Mouse (Mus musculus) erythroid progenitor cell, adult 5-6 weeks (primary cell): ENCODE results near the gene Ang4. TPM values are rescaled to one million over a fixed set of nuclear protein-coding genes. Genes with fewer than 3 reads are reported as not detected.
A peak's percentile ranks its signal among the peaks of the same experiment; 100 is the strongest.

Experiments used
- ATAC-seq: replicated peaks from 2 replicates; pipeline ENCODE4 v1.8.0; 2016; ENCODE audit warnings: moderate number of reproducible peaks, mild to moderate bottlenecking, moderate TSS enrichment, inconsistent platforms; ENCODE audit not compliant: poor library complexity, low FRiP score, severe bottlenecking
- total RNA-seq, 2 experiments: library from RNA; stranded (forward) in 1 of 2; stranded (reverse) in 1 of 2; fragments of 150-400 nt in 1 of 2; fragments of 186-747, 209-891 nt in 1 of 2; gene quantifications; 2 replicates each; pipeline versions ENCODE4 v1.2.3 to v1.2.4; 2015 to 2017; ENCODE audit warnings: low replicate concordance in 2 of 2

The Ang4 gene
- not detected in 2 replicates for total RNA-seq (2015; ENCODE audit: low replicate concordance)
- total RNA-seq (2017; ENCODE audit: low replicate concordance): not detected in 2 replicates

DNA sequence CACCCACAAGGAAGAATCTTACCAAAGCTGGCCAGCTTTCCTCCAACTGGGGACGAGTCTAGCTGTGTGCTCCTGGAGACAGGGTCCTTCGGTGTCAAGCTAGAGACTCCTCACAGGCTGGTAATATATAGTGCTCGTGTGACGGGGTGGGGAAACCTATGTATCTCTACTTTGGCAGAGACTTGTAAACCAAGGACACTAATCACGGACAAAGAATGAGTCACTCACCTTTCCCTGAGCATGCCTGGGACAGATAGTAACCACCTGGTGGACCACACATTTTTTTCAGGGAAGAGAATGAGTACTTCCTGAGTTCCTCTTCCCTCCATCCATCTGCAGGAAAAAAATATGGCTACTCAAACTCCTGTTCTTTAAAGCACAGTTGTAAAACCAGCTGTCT, at the start of gene Ang4:
Gene Ang4 (minus strand): TSS at position 101 of the 400 bp plus-strand sequence.
- no peak for ATAC-seq

DNA sequence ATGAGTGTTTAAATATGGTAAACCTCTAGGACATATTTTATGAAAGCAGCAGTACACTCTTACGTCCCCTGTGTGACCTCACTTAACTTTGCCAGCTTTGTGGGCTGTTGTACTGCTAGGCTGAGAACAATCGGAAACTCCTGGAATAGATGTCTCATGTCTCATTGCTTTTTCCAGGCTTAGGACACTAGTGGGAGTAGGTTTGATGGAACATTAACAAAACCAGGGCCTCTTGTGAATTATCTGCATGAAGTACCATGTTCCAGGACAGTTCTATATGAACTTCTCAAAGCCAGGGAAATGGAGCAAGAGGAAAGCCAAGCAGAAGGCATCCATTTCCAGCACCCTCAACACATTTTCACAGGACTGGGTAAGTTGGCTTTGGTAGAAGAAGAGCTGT, 26.4 kb upstream of the Ang4 start, which contains the start of gene AY358078:
Gene AY358078 (plus strand): TSS at position 301 of the 400 bp plus-strand sequence.
- no peak for ATAC-seq

- ATAC-seq: no peak
These were observed 20.7 kb upstream of the Ang4 start for GRCm38 (mm10) chr14:51794106-51794505.

DNA sequence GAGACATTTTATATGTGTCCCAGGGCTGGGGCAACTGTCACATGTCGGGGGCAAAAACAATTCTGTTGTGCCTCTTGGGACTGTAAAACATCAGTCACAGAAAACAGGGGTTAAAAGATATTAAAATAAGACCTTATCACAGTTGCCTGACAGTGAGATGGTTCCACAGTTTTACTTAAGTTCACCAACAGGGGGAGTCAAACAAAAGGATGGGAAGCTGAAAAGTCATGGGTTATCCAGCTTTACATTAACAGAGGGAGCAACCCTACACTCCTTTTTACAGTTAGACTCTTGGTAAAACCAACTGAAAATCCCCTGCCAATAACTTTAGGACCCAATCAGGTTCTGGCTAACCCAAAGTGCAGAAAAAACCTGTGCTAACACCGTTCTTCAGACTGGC, 15.8 kb upstream of the Ang4 start:
- no peak for ATAC-seq

- no peak for ATAC-seq
These were observed 13.7 kb upstream of the Ang4 start for GRCm38 (mm10) chr14:51787061-51787460.

DNA sequence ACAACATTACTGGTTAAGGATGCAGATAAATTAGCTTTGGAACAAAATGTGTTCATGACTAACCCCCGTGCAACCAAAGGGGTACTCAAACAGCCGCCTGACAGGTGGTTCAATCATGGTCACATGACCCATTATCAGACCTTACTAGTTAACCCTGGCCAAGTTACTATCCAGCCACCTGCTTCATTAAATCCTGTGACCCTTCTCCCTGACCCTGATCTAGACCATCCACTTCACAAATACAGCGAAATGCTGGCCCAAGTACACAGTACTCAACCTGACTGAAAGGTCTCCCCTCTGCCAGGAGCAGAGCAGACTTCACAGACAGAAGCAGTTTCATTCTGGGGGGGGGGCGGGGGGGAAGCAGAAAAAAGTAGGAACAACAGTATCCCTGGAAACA, 12.9 kb upstream of the Ang4 start:
- no peak for ATAC-seq

DNA sequence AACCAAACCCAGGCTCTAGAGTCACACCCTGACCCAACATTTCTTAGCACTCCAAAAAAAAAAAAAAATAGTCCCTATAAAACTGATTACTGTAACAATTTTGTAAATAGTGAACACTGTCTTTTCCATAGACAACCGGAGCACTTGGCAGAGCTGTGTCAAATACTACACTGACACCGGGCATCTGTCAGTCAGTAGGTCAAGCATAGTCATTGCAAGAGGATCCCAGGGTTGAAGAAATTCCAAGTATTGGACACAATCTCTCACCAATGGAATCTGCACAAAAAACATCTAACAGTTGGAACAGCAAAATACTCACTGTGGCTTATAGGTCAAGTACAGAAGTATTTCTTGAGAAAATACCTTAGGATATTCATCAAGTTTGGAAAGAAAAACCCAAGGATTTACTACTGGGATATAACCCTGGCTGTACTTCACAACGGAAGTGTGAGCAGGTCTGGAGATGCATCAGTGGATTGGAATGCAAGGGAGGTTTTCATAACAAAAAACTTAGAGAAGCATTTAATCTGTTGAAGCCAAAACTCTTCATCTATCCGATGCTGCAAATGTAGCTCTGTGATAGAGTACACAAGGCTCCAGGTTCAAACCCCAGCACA, 5.6 kb upstream of the Ang4 start:
- ATAC-seq: no peak

DNA sequence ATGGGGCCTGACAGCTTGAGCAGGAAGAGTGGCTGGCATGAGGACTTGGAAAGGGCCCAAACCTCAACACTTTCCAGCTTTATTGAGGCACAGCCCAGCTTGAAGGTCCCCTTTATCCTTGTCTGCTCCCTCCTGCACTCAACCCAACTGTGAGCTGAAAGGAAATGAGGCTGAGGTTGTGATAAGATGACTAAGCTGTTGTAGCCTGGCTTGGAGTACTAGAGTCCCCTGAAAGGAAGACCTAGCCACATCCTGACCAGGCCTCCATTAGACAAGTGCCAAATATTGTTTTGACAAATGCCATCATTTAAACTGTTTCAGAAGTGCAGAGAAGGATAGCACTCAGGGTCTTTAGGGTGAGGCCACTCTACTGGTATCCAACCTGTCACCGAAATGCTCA, 4.4 kb upstream of the Ang4 start:
- ATAC-seq: no peak

GRCm38 (mm10) chr14:51771378-51771777, 2.0 kb downstream of the Ang4 start:
- peak; percentile 61; the same call in 1 of the 2 replicates for ATAC-seq

DNA sequence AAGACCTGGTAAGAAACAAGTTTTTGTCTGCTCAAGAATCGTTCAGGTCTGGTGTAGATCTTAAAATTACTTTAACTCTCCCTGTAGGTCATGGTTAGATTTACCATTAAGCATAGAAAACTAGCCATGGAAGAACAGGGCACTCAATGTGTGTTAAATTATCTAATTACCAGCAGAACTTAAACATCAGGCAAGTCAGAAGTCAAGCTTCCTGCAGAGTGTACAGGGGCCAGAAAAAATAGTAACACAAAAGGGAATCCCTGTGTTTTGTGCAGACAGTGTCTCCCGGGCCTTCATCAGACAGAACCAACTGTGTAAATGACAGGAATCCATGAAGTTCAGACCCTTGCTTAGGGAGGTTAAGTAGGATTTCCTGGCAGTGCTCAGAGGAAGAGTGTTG, 17.4 kb downstream of the Ang4 start:
- no peak for ATAC-seq

- no peak for ATAC-seq
These were observed 32.8 kb downstream of the Ang4 start for GRCm38 (mm10) chr14:51740347-51741170.

DNA sequence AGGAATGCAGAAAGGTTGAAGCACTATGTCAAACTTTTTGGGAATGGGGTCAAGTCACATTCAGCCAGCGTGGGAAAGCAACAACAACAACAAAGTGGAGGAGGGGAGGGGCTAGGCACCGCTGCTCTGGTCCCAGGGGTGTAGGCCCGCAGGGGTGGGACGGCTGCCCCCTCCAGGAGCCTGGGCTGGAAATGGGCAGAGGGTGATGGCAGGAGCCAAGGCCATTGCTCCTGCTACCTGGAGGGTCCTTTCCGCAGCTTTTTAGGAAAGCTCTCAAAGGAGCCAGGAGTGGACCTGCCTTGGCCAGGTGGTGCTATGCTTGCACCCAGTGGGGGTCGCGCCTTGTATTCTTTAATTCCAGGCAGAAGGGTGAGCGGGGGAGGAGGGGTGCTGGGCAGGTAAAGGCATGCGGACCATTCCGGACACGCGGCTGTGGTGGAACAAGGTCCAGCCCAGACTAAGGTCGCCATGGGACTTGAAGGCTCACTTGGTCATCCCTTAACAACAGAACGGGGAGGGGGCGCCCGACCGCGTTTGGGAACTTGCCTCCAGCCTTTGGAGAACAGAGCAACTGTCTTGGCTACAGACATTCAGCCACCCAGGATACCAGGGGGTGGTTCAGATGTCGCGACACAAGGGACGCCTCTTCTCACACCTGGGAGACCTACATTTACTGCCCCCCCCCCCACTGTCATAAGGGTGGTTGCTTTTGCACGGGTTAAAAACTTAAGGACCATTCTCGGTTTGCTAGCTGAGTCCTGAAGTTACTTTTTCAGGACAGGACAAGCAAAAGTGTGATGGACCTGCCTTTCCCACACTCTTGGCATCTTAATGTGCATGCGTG, 34.0 kb downstream of the Ang4 start:
- ATAC-seq: no peak

DNA sequence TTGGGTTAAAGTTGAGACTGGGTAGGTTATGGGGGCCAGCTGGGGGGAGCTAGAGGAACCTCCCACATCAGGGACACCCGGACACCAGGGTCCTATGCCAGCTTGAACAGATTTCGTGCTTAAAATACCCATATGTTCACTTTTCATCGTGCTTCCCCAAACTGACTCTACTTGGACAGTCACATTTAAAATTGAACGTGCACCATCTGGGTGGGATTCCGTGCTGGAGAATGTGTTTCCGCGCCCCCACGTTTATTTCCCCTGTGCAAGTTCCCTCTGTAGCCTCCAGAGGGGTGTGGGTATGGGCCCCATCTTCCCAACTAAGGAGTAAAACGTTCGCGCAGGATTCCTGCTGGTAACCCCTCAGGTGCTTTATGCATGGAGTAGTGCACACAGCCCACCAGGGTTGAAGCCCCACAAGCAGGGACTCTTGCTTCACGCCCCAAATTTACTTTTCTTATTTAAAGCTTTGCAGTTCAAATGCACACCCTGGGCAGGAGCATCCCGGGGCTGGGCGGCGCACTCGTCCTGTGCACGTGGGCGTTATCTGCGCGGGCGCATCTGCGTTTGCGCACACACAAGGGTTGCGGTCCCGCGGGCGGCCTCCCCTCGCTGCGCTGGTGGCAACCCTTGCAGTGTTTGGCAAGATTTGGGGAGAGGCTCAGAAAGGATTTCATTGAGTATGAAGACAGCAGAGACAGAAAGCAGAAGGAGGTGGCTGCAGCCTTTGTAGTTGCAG, 34.8 kb downstream of the Ang4 start:
- ATAC-seq: no peak

DNA sequence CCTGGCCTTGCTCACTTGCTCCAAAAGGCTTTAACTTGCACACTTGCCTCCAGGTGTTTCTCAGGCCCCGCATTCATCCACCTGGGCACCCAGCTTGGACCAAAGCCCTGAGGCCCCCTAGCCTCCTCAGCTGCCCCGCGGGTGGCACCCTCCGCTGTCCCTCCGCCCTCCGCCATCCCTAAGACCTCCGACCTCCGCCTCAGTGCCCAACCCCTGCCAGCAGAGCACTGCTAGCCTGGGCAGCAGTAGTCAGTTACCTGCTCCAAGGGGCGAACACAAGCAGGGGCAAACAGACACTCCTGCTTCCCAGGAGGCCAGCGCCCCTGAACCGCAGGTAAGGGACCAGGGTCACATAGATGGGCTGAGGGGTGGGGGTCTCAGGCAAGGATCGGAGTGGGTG, 35.4 kb downstream of the Ang4 start:
- no peak for ATAC-seq

GRCm38 (mm10) chr14:51717083-51717482, 56.3 kb downstream of the Ang4 start, which contains the start of gene Gm5800:
Gm5800 (minus strand) TSS chr14:51717183.
- ATAC-seq: no peak

Other genes starting within 250 kb of the Ang4 start
- not detected in 2 replicates for gene Gm5622, start 220.8 kb downstream of the Ang4 start, total RNA-seq (2015; ENCODE audit: low replicate concordance)
- not detected in 2 replicates for gene Gm5622, start 220.8 kb downstream of the Ang4 start, total RNA-seq (2017; ENCODE audit: low replicate concordance)
- not detected in 2 replicates for gene Gm17175, start 199.5 kb downstream of the Ang4 start, total RNA-seq (2015; ENCODE audit: low replicate concordance)
- gene Gm17175, start 199.5 kb downstream of the Ang4 start, total RNA-seq (2017; ENCODE audit: low replicate concordance): not detected in 2 replicates
- gene Gm17174, start 181.5 kb downstream of the Ang4 start, total RNA-seq (2015; ENCODE audit: low replicate concordance): not detected in 2 replicates
- gene Gm17174, start 181.5 kb downstream of the Ang4 start, total RNA-seq (2017; ENCODE audit: low replicate concordance): not detected in 2 replicates
- gene Gm17078, start 162.3 kb downstream of the Ang4 start, total RNA-seq (2015; ENCODE audit: low replicate concordance): not detected in 2 replicates
- gene Gm17078, start 162.3 kb downstream of the Ang4 start, total RNA-seq (2017; ENCODE audit: low replicate concordance): not detected in 2 replicates
- gene Gm4181, start 137.9 kb downstream of the Ang4 start, total RNA-seq (2015; ENCODE audit: low replicate concordance): not detected in 2 replicates
- gene Gm4181, start 137.9 kb downstream of the Ang4 start, total RNA-seq (2017; ENCODE audit: low replicate concordance): not detected in 2 replicates
- gene Gm17079, start 78.1 kb downstream of the Ang4 start, total RNA-seq (2015; ENCODE audit: low replicate concordance): not detected in 2 replicates
- not detected in 2 replicates for gene Gm17079, start 78.1 kb downstream of the Ang4 start, total RNA-seq (2017; ENCODE audit: low replicate concordance)
- not detected in 2 replicates for gene Gm5800, start 56.4 kb downstream of the Ang4 start, total RNA-seq (2015; ENCODE audit: low replicate concordance)
- gene Gm5800, start 56.4 kb downstream of the Ang4 start, total RNA-seq (2017; ENCODE audit: low replicate concordance): not detected in 2 replicates
- gene AY358078, start 26.5 kb upstream of the Ang4 start, total RNA-seq (2015; ENCODE audit: low replicate concordance): not detected in 2 replicates
- not detected in 2 replicates for gene AY358078, start 26.5 kb upstream of the Ang4 start, total RNA-seq (2017; ENCODE audit: low replicate concordance)
- gene Ear6, start 80.1 kb upstream of the Ang4 start, total RNA-seq (2015; ENCODE audit: low replicate concordance): 7.1 and 23.1 TPM in 2 replicates
- gene Ear6, start 80.1 kb upstream of the Ang4 start, total RNA-seq (2017; ENCODE audit: low replicate concordance): 28.3 and 36.7 TPM in 2 replicates
- 1.7 and 4.3 TPM in 2 replicates for gene Mettl17, start 111.3 kb upstream of the Ang4 start, total RNA-seq (2015; ENCODE audit: low replicate concordance)
- 11.3 TPM in 1 of 2 replicates, not detected in the other for gene Mettl17, start 111.3 kb upstream of the Ang4 start, total RNA-seq (2017; ENCODE audit: low replicate concordance)
- gene Slc39a2, start 119.3 kb upstream of the Ang4 start, total RNA-seq (2015; ENCODE audit: low replicate concordance): 2.1 TPM in 1 of 2 replicates, not detected in the other
- not detected in 2 replicates for gene Slc39a2, start 119.3 kb upstream of the Ang4 start, total RNA-seq (2017; ENCODE audit: low replicate concordance)
- 18.4 TPM in 1 of 2 replicates, not detected in the other for gene Ndrg2, start 140.6 kb upstream of the Ang4 start, total RNA-seq (2015; ENCODE audit: low replicate concordance)
- 5.9 and 9.2 TPM in 2 replicates for gene Ndrg2, start 140.6 kb upstream of the Ang4 start, total RNA-seq (2017; ENCODE audit: low replicate concordance)
- gene Tppp2, start 144.8 kb upstream of the Ang4 start, total RNA-seq (2015; ENCODE audit: low replicate concordance): not detected in 2 replicates
- not detected in 2 replicates for gene Tppp2, start 144.8 kb upstream of the Ang4 start, total RNA-seq (2017; ENCODE audit: low replicate concordance)
- not detected in 2 replicates for gene Rnase13, start 149.2 kb upstream of the Ang4 start, total RNA-seq (2015; ENCODE audit: low replicate concordance)
- gene Rnase13, start 149.2 kb upstream of the Ang4 start, total RNA-seq (2017; ENCODE audit: low replicate concordance): not detected in 2 replicates
- 6.5 and 20.5 TPM in 2 replicates for gene Arhgef40, start 211.1 kb upstream of the Ang4 start, total RNA-seq (2015; ENCODE audit: low replicate concordance)
- gene Arhgef40, start 211.1 kb upstream of the Ang4 start, total RNA-seq (2017; ENCODE audit: low replicate concordance): 11.6 and 16.2 TPM in 2 replicates
- 6.5 TPM in 1 of 2 replicates, not detected in the other for gene Tmem253, start 242.1 kb upstream of the Ang4 start, total RNA-seq (2015; ENCODE audit: low replicate concordance)
- gene Tmem253, start 242.1 kb upstream of the Ang4 start, total RNA-seq (2017; ENCODE audit: low replicate concordance): 0.15 TPM in 1 of 2 replicates, not detected in the other
- gene Zfp219, start 247.1 kb upstream of the Ang4 start, total RNA-seq (2015; ENCODE audit: low replicate concordance): 2.2 and 4.2 TPM in 2 replicates
- gene Zfp219, start 247.1 kb upstream of the Ang4 start, total RNA-seq (2017; ENCODE audit: low replicate concordance): 3.9 and 4.8 TPM in 2 replicates